Mouse (Mus musculus): ENCODE data around the gene Gpr26.

The Gpr26 gene

GRCm38 (mm10) chr7:131966023-131966915 lies at the start of gene Gpr26:
Gene Gpr26, plus strand, starts transcription at chr7:131966460.
- DNase-seq: peak; percentile 5

- peak; percentile 42 for DNase-seq
Observed at GRCm38 (mm10) chr7:131917384-131917783, 48.9 kb upstream of the Gpr26 start.

- DNase-seq: peak; percentile 25
Observed at GRCm38 (mm10) chr7:131927288-131928050, 38.8 kb upstream of the Gpr26 start.

GRCm38 (mm10) chr7:131937611-131938010 lies 28.6 kb upstream of the Gpr26 start:
- DNase-seq: no peak

GRCm38 (mm10) chr7:131951131-131951530 lies 15.1 kb upstream of the Gpr26 start:
- DNase-seq: no peak

- no peak for DNase-seq
Observed at GRCm38 (mm10) chr7:131953402-131953801, 12.9 kb upstream of the Gpr26 start.

GRCm38 (mm10) chr7:131958705-131959104 lies 7.6 kb upstream of the Gpr26 start:
- no peak for DNase-seq

GRCm38 (mm10) chr7:131960551-131960950 lies 5.7 kb upstream of the Gpr26 start:
- DNase-seq: peak; percentile 73

- peak; percentile 71 for DNase-seq
Observed at GRCm38 (mm10) chr7:131966916-131967494, 745 bp downstream of the Gpr26 start.

GRCm38 (mm10) chr7:131970255-131970654 lies 4.0 kb downstream of the Gpr26 start:
- no peak for DNase-seq

GRCm38 (mm10) chr7:131975867-131976266 lies 9.6 kb downstream of the Gpr26 start:
- no peak for DNase-seq

- no peak for DNase-seq
Observed at GRCm38 (mm10) chr7:131978609-131979008, 12.3 kb downstream of the Gpr26 start.

- DNase-seq: peak; percentile 5
Observed at GRCm38 (mm10) chr7:131989056-131989455, 22.8 kb downstream of the Gpr26 start.

- DNase-seq: no peak
Observed at GRCm38 (mm10) chr7:131992226-131992625, 26.0 kb downstream of the Gpr26 start.

GRCm38 (mm10) chr7:131992873-131993272 lies 26.6 kb downstream of the Gpr26 start:
- no peak for DNase-seq

GRCm38 (mm10) chr7:132005996-132006696 lies 39.9 kb downstream of the Gpr26 start:
- DNase-seq: no peak

GRCm38 (mm10) chr7:132009002-132009401 lies 42.7 kb downstream of the Gpr26 start:
- DNase-seq: no peak

- DNase-seq: peak; percentile 41
Observed at GRCm38 (mm10) chr7:132012969-132013679, 46.9 kb downstream of the Gpr26 start.

- no peak for DNase-seq
Observed at GRCm38 (mm10) chr7:132013970-132014369, 47.7 kb downstream of the Gpr26 start.

- DNase-seq: peak; percentile 41
Observed at GRCm38 (mm10) chr7:132015193-132015592, 48.9 kb downstream of the Gpr26 start.

- no peak for DNase-seq
Observed at GRCm38 (mm10) chr7:132015933-132016332, 49.7 kb downstream of the Gpr26 start.

GRCm38 (mm10) chr7:132025591-132025990 lies 59.3 kb downstream of the Gpr26 start:
- DNase-seq: no peak
